Mouse (Mus musculus) cerebellum, postnatal 14 days (tissue): ENCODE data around the gene Klhl8.
"Not testable (repeated sequence)": the region's sequence is repeated elsewhere in the genome, so short reads cannot be mapped to it uniquely, and the experiment has no call there.

ENCODE experiments used
- DNase-seq, 2 experiments: peaks; one replicate each; pipeline ENCODE4 v3.0.0; 2021; ENCODE audit warnings: mixed read lengths in 2 of 2

The Klhl8 gene

DNA sequence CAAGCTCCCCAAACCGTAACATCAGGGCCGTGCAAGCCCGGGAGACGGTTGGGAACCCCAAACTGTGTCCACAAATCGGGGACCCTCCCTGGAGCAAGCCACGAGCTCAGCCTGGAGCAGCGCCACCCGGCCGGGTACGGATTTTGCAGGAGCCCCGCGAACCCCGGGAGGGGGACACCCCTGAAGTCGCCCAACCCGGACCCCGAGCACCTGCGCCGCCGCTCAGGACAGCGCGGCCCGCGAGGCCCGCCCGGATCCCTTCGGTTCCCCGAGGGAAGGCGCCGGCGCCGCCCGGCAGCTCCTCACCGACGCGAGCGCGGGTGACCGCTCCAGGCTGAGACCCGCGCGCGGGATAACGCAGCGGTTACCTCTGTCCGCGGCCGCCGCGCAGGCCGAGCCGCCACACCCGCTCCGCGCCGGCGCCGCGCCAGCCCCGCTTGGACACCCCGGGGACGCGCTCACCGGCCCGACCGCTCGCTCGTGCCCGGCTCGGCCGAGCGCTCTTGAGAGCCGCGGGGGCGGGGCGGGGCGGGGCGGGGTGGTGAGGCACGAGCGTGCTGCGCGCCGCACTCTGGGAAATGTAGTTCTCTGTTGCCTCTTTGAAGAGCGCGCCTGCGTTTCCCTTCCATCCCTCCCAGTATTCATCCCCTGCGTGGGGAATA lies at the start of gene Klhl8:
TSS of gene Klhl8 (minus strand) at position 512 of the 662 bp plus-strand sequence.
- peak; percentile 91 to 93 for DNase-seq

DNA sequence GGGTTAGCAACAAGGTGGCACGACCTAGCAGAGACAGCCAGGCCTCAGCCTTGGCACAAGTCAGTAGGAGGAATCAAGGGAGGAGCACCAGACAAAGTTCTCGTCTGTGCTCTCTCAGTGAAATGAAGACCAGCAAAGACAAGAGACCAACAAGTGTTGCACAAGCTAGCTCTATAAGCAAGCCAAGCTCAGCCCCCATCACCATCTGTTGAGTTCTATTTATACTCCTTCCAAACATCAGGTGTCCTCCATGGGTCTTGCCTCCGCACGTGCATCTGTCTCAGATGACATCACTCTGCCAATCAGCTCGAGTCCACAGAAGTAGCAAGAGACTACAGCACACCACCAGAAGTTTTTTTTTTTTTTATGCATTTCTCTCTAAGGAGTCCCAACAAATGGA lies 43.6 kb upstream of the Klhl8 start:
- DNase-seq = peak; percentile 52 to 61

DNA sequence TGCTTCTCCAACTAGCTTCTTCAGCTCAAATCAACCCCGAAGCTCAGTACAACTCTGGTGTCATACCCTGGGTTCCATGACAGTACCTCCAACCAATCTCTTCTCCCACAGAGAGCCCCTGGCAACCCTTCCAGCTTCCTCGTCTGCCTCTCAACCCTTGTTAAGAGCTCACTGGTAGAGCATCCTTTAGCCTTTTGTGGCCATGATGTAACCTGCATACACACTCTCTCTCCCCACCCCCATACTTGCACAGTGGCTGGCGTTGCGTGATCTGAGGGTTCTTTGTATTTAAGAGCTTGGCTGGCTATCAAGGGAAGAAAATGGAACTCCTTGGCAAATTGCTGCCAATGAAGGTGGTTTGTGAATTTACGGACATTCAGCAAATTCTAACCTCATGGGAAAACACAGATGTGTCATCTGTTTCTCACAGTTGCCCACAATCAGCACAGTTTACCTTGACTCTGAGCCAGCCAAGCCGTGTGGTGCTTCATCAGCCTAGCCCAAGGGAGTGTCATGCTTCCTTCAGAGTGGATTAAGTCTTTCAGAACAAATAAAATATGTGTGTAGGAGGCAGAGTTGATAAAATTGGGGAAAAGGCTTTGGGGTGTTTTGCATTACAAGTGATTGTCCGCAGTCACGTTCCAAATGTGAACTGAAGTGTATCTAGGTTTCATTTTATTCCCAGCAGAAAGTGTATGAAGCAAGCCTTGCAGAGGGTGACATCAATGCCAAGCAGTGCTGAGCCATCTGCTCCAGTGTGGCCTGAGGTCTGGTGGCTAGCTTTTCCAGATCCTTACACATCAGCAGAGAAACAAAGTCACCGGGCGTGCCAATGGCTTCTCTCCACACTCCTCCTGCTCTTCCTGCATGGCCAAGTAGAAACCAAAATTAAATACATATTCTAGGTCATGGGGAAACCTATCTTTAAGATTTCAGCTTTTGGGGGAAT lies 42.4 kb upstream of the Klhl8 start:
- peak; percentile 48 to 61 for DNase-seq

DNA sequence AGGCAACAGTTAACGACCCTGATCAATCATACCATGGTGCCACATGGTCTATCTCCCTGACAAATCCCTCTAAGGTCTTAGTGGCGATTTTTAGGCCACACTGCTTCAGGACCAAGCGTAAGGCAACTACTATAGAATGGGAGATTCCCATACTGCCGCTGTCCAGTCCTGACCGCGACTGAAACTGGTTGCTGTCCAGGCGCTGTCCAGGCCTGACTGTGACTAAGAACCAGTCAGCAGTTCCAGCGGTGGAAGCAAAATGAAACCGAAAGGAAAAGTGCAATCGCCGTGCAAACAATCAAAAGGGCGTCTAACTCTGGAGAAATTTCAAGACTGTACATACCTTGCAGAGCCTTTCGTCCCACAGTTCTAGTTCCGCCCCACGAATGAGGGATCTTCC lies 39.1 kb upstream of the Klhl8 start:
- DNase-seq = not testable (repeated sequence)

DNA sequence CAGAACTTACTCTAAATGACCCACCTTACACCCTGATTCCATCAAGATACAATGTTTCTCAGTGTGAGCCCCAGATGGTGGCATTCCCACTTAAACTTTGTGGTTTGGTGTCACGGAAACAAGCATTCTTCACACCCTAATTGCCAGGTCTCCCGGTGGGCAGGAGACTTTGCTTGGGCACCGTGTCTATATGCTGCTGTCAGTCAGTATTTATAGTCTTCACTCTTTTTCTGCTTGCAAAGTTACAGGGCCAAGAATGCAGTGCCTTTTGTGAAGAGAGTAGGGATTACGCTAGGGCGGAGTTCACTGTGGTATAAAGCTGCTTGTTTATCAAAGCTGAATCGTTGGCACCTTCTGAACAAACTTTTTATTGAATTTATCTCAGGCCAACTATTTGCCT lies 32.1 kb upstream of the Klhl8 start:
- no peak for DNase-seq

DNA sequence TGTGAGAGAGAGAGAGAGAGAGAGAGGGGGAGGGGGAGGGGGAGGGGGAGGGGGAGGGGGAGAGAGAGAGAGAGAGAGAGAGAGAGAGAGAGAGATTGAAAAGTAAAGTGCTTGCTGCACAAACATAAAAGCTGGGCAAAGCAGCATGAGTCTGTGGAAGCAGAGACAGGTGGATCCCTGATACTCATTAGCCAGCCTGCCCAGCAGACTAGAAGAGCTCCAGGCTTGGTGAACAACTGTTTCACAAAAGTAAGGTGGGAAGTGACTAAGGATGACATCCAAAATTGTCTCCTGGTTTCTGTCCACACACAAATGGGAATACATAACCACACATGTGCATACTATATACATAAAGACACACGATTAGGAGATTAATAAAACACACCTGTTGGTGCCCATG lies 28.8 kb upstream of the Klhl8 start:
- DNase-seq = no peak

DNA sequence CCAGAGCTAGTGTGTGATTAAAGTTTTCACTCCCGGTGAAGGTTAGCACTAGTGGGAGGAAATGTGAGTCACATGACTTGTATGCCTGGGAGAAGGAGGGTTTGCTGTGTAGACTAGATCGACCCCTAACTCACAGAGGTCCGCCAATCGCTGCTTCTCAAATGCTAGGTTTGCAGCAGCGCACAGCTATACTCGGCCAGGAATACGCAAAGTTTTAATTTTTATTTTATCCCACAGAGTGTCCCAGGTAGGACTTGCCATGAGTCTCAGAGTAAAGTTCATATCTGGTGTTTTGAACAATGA lies 28.2 kb upstream of the Klhl8 start:
- DNase-seq = no peak

DNA sequence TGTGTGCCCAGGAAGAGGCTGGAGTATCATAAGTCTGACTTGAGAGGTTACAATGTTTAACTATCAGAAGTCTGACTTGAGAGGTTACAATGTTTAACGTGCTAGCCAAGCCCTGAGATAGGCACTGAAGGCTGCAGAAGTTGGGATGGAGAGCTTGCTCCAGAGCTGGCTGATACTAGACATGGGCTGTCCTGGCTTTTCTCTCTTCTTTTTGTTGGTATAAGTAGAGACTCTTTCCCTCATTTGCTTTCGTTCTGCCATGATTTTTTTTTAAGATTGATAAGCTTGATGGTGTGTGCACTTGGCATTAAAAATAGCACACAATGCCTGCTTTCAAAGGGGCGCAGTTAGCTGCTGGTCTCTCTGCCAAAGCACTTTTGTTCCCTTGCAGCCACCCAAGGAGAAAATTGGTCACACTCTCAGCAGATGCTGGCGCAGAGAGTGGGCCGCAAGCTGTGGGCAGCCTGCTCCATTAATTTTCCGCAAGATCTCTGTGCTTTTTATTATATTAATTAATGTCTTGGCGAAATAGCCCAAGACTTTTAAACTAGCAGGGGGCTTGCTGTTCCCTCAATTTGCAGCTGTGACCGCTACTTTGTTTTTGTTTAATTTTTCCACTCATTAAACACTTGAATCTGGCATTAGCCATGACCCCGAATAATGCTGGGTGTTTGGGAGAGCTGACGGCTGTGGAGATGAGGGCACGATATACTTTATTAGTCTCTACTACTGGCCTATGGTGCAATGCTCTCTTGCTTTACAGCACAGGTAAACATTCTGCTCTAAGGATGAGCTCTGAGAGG lies 27.7 kb upstream of the Klhl8 start:
- peak; percentile 66 to 79 for DNase-seq

DNA sequence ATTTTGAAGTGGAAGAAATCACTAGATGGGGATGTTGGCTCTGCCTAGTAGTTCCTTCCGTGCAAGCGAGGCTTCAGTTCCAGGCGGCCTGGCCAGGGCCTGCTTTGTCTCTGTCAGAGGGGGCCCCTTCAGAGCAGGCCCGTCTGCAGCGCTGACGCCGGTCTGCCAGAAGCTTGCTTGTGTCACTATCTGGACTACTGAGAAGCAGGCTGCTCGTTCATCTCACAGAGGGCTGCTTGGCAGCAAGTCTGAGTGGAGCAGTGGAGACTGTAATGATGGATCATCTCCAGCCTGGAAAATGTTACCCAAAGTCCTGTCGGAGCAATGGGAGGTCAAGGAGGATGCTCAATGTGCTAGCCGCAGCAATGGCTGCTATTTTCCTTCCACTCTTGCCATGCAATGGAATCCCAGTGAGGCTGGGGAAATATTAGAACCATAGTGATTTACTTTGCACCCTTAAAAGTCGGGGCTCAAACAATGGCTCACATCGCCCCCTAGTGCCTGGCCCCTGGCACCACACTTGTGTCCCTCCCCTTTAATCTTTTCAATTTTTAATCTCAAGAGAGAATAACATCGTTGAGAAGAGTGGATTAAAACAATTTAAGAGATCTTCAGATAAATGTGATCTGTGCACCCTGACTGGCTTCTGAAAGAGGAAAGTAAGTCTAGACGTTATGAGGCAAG lies 26.0 kb upstream of the Klhl8 start:
- peak; percentile 72 to 76 for DNase-seq

DNA sequence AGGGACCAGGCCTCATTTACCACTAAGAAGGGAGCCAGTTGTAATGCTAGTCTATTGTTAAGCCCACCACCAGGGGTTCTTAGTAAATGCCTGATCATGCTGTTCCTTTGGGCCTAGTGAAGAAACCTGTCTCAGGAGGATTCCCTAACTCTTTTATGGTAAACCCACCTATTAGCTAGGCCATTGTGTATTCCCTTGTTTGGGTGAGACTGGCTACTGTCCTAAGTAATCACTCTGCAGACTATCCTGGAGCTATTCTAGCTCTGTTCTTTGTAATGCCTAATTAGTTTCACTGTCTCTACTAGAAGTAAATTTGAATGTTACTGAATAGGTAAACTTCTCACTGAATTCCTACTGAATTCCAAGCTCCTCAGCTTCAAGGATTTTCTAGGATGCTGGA lies 20.9 kb upstream of the Klhl8 start:
- not testable (repeated sequence) for DNase-seq

DNA sequence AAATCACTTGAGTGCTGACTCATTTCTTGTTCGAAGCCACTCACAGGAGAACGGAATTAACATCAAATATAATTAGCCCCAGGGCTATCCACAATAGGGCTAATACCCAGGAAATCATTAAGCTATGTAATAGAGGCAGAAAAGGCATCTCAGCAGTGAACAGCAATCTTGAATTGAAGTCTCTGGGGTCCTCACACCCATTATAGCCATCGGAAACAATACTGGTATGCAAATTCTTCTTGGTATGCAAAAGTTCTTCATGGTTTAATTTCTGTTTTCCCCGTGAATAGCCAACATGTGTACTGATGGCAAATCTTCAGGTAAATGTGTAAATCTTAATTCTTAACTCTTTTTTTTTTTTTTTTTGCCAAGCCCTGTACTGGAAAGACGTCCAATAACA lies 19.5 kb upstream of the Klhl8 start:
- no peak for DNase-seq

DNA sequence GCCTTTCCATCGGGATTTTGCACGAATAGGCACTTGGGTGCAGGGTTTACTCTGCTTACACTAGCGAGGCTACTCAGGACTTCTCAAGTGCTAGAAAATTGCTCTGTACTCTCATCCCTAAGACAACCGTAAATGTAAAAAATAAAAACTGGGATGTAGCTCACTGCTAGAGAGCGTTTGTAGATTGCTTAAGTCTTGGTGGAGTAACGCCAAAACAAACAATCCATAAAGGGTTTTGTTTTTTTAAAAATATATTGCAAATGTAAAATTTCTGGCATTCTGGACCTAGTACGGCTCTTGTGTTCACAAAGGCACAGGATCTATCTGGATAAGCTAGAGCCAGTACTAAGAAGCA lies 17.1 kb upstream of the Klhl8 start:
- DNase-seq = no peak

DNA sequence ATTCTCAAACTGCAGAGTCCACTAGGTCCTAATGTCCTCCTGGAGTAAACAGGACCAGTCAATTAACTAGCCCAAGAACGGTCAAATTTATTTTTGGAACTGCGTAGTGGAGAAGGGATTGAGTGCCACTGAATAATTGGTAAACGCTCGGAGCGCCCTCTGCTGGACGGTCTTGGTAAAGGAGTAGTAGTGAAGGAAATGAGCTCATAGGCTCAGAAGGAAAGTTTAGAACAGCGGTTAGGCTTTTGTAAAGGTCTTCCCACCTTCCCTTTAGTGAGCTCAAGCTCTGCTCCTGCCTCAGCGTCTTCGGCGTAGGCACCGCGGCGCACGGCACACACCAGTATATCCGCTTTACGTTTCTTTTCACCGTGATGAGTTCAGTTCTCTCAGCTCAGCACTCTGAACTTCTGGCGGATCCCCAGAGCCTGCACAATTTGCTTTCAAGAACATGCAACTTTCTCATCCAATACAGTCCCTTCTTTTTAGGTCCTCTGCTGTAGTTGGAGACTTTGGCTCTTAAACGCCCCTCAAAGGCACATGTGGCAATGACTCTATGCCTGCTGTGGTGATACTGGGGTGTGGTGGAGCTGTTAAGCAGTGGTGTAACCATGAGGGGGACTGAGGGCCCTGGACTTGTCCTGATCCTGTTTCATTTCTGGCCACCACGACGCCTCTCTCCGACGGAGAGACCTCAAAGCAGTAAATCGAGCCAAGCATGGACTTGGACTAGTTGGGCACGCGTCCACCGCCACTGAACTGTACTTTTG lies 16.6 kb upstream of the Klhl8 start:
- DNase-seq = peak; percentile 95 to 98

DNA sequence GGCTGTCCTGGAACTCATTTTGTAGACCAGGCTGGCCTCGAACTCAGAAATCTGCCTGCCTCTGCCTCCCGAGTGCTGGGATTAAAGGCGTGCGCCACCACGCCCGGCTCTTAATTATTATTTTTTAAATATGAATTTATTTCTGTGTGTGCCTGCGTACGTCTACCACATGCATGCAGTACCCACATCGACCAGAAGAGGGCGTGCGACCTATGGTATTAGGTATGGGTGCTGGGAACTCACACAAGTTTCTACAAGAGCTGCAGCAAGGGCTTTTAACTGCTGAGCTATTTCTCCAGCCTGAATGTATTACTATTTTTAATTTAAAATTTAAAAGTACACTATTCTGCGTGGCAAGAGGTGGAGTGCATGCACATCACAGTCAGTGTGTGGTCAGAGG lies 15.3 kb upstream of the Klhl8 start:
- peak in 1 of 2 experiments; percentile 56 for DNase-seq

DNA sequence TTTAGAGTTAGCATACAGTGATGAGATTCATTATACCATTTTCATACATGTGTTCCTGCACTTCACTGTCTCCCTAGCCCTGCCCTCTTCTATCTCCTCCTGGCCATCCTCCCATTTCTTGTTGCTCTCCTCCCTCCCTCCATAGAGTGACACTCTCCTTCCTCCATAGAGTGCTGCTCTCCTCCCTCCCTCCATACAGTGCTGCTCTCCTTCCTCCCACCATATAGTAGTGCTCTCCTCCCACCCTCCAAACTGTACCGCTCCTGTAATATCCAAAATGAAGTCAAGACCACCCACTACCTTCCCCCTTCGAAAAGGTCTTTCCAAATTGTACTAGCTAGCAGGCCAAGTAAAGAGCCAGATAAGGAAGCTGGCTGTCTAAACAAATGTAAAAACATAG lies 12.7 kb upstream of the Klhl8 start:
- no peak for DNase-seq

DNA sequence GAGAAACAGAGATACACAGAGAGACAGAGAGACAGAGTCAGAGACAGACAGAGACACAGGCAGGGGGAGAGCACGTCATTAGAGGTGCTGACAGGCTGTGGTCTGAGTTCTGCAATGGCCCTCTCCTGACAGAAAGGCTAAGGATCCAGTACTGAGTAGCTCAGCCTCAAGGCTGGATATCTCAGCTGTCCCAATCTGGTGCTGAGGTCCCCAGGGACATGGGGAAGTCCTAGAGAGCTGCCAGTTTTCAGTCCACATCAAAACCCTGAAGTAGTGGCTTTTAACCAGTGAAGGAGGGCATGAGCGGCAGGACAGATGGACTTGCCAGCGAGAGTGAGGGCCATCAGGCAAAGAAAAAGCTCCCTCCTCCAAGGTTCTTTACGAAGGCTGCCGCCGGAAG lies 12.0 kb upstream of the Klhl8 start:
- DNase-seq = no peak

DNA sequence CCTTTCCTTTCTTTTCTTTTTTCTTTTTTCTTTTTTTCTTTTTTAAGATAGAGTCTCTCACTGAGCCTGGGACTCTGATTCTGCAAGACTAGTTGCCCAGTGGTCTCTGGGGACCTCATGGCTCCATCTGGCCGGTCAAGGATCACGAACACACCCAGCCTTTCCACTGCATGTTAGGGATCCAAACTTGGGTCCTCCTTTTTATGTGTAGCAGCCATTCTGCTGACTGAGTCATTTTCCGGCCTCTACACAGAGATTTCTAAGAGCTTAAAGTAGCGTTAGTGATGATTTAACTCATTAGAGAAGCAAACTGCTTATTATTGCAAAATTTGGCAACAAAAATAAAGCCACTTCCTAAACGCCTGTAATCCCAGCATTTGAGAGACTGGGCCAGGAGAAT lies 11.4 kb upstream of the Klhl8 start:
- no peak for DNase-seq

DNA sequence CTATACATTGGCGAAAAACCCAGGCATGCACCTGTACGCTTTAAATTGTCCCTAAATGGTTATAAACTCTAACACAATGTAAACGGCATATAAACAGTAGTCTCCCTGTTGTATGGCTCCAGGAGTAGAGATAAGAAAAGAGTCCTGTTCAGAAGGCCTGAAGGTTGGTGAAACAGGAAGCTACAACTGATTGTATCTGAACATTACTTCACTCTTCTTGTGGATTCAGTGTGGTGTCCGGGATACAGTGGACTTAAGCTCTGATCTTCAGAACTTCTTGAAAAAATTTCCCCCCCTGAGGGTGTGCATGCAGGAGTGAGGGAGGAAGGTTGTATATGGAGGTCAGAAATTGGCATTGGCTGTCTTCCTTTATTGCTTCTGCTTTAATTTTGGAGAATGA lies 8.4 kb upstream of the Klhl8 start:
- DNase-seq = no peak

DNA sequence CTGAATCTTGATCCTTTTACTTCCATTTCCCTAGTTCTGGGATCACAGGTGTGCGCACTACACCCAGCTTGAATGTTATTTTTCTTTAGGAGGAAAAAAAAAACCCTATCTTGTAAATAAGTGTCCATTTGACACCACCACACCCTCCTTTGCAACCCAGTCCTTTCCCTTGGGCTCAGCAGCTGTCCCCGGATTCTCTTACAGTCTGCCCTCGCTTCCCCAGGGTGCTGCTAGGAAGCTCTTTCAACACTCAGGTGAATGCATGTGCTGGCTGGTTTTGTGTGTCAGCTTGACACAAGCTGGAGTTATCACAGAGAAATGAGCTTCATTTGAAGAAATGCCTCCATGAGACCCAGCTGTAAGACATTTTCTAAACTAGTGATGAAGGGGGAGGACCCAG lies 7.2 kb upstream of the Klhl8 start:
- no peak for DNase-seq

DNA sequence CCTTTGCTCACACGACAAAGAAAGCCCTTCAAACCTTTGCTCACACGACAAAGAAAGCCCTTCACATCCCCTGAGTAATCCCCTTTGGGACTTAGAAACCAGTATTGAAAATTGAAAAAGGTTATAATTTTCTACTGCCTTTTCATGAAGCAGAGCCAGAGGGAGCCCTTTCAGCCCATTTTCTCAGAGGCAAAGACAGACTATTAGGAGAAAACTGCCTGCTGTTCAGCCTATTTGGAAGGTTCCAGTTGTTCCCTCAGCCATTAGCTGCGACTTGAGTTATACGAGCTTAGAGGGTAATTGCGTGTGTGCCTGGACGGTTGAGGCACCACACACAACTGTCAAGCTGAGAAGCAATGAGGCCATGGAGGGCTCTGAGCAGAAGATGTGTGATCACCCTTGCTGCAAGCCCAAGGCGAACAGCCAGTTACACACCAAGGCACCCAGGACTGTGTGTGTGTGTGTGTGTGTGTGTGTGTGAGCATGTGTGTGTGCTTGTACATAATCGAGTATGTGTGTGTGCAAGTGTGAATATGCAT lies 6.4 kb upstream of the Klhl8 start:
- DNase-seq = no peak

DNA sequence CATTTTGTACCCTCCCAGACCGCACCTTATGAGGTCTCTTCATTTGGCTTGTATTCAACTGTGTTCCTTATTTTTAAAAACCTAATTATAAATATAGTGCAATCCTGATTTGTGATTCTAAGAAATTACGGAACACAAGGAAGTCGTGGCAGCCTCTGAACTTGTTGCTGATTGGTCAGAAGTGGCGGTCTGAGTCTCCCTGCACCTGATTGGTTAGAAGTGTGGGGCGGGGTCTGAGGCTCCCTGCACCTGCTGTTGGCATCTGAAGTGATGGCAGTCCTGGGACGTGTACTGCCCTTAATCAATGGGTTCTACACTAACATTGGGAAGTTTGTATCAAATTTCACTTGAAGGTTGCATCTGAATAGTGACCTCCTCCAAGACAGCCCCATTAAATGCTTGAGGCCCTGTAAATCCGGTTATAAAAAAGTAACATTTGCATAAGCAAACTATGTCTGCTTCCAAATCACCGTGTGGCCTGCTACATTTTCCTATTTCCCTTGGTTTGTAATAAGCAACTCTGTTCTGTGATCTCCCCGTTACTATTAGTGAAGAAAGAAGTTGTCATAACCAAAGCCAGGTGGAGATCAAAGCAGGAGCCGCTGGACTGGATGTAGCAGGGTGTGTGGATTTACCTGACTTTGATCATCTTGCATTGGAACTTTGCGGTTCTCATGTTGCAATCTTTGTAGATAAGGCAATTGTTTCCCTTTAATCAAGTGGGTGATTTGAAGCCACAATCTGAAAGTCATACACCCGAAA lies 5.7 kb upstream of the Klhl8 start:
- DNase-seq = no peak
